Mouse (Mus musculus) CD8-positive naive resting alpha-beta T cell, adult 2 months (primary cell): ENCODE data around the gene Cxcr4.

ENCODE experiments used
- DNase-seq, 2 experiments: peaks; one replicate each; pipeline ENCODE4 v3.0.0; 2022; ENCODE audit warnings: low read depth in 2 of 2, low spot score in 2 of 2

The Cxcr4 gene

GRCm38 (mm10) chr1:128575096-128575495, 17.0 kb downstream of the Cxcr4 start:
- DNase-seq, result no peak

GRCm38 (mm10) chr1:128571033-128571432, 21.1 kb downstream of the Cxcr4 start:
- DNase-seq, result no peak

- peak; percentile 35 to 56 for DNase-seq
Measured at GRCm38 (mm10) chr1:128569992-128570648, 22.0 kb downstream of the Cxcr4 start.

GRCm38 (mm10) chr1:128567224-128568197, 24.6 kb downstream of the Cxcr4 start:
- DNase-seq, result no peak

GRCm38 (mm10) chr1:128563905-128564304, 28.2 kb downstream of the Cxcr4 start:
- DNase-seq, result no peak

GRCm38 (mm10) chr1:128561325-128561874, 30.7 kb downstream of the Cxcr4 start:
- DNase-seq, result no peak

GRCm38 (mm10) chr1:128560452-128561324, 31.4 kb downstream of the Cxcr4 start:
- DNase-seq, result no peak

GRCm38 (mm10) chr1:128557953-128558352, 34.1 kb downstream of the Cxcr4 start:
- DNase-seq, result no peak

GRCm38 (mm10) chr1:128552545-128552944, 39.5 kb downstream of the Cxcr4 start:
- DNase-seq, result no peak

GRCm38 (mm10) chr1:128551743-128552397, 40.2 kb downstream of the Cxcr4 start:
- DNase-seq, result no peak

GRCm38 (mm10) chr1:128549442-128549841, 42.7 kb downstream of the Cxcr4 start:
- DNase-seq, result no peak

GRCm38 (mm10) chr1:128549007-128549406, 43.1 kb downstream of the Cxcr4 start:
- DNase-seq, result no peak

- DNase-seq, result peak; percentile 21 to 33
Measured at GRCm38 (mm10) chr1:128548220-128548998, 43.7 kb downstream of the Cxcr4 start.

GRCm38 (mm10) chr1:128545672-128546071, 46.4 kb downstream of the Cxcr4 start:
- no peak for DNase-seq

- DNase-seq, result no peak
Measured at GRCm38 (mm10) chr1:128543137-128543536, 49.0 kb downstream of the Cxcr4 start.

- DNase-seq, result no peak
Measured at GRCm38 (mm10) chr1:128542555-128542954, 49.5 kb downstream of the Cxcr4 start.

GRCm38 (mm10) chr1:128540213-128540612, 51.9 kb downstream of the Cxcr4 start:
- DNase-seq, result no peak

GRCm38 (mm10) chr1:128539555-128539954, 52.5 kb downstream of the Cxcr4 start:
- no peak for DNase-seq
